Mouse (Mus musculus) midbrain, embryonic 14.5 days (tissue): Measurements from ENCODE around the gene Mpv17l2. TPM values are rescaled to one million over a fixed set of nuclear protein-coding genes. Genes with fewer than 3 reads are reported as not detected.
A peak's percentile ranks its signal among the peaks of the same experiment; 100 is the strongest.

Source experiments
- ATAC-seq: fragments of 200-750 bp; cut with Nextera tagmentation; 2 replicates; pipeline ENCODE4 v1.8.0; 2017; ENCODE audit warnings: moderate number of reproducible peaks, moderate library complexity; ENCODE audit not compliant: low FRiP score, low TSS enrichment
- DNase-seq: peaks from one replicate; pipeline ENCODE4 v3.0.0-alpha.2; 2015
- H3K27ac ChIP-seq: fragments of 300-500 bp; sonication (generic); replicated peaks from 2 replicates; pipeline ENCODE4 v1.5.1; 2014; ENCODE audit warnings: mild to moderate bottlenecking, low read depth, low read length, moderate library complexity
- H3K27me3 ChIP-seq: fragments of 300-500 bp; sonication (generic); 2 replicates; pipeline ENCODE4 v1.6.1; 2014; ENCODE audit warnings: low read length, control low read depth, mixed read lengths; ENCODE audit not compliant: control insufficient read depth, insufficient read depth
- H3K36me3 ChIP-seq: fragments of 300-500 bp; sonication (generic); 2 replicates; pipeline ENCODE4 v1.6.1; 2014; ENCODE audit warnings: low read length, control low read depth; ENCODE audit not compliant: control insufficient read depth, insufficient read depth
- H3K4me1 ChIP-seq: fragments of 300-500 bp; sonication (generic); 2 replicates; pipeline ENCODE4 v1.6.1; 2014; ENCODE audit warnings: mild to moderate bottlenecking, antibody characterized with exemption, low read length, control low read depth; ENCODE audit not compliant: control insufficient read depth, insufficient read depth
- H3K4me2 ChIP-seq: fragments of 300-500 bp; sonication (generic); 2 replicates; pipeline ENCODE4 v1.6.1; 2014; ENCODE audit warnings: mild to moderate bottlenecking, low read length, moderate library complexity
- H3K4me3 ChIP-seq: fragments of 300-500 bp; sonication (generic); replicated peaks from 2 replicates; pipeline ENCODE4 v1.5.1; 2014; ENCODE audit warnings: low read depth, low read length
- H3K9ac ChIP-seq: fragments of 300-500 bp; sonication (generic); replicated peaks from 2 replicates; pipeline ENCODE4 v1.6.1; 2014; ENCODE audit warnings: mild to moderate bottlenecking, low read length, moderate library complexity
- H3K9me3 ChIP-seq: fragments of 300-500 bp; sonication (generic); 2 replicates; pipeline ENCODE4 v1.6.1; 2016; ENCODE audit warnings: low read length, control low read depth, mixed read lengths; ENCODE audit not compliant: control insufficient read depth
- WGBS: fragments of 180-500 bp; shearing (Covaris S2); extraction: QIAGEN DNeasy Blood & Tissue Kit; methylation state at CpG from one replicate; pipeline ENCODE4 v1.1.7; 2014; 5-methylcytosine and 5-hydroxymethylcytosine counted together
- polyA plus RNA-seq: library from polyadenylated mRNA; unstranded; fragments of >200 nt; fragmentation: Nextera tagmentation; extraction: Ambion mirVana; gene quantifications from 2 replicates; pipeline ENCODE4 v1.2.1, GENCODE M21; 2014

Mpv17l2 gene
- polyA plus RNA-seq, 1 experiment from 2014 or later: 37.1 TPM

DNA sequence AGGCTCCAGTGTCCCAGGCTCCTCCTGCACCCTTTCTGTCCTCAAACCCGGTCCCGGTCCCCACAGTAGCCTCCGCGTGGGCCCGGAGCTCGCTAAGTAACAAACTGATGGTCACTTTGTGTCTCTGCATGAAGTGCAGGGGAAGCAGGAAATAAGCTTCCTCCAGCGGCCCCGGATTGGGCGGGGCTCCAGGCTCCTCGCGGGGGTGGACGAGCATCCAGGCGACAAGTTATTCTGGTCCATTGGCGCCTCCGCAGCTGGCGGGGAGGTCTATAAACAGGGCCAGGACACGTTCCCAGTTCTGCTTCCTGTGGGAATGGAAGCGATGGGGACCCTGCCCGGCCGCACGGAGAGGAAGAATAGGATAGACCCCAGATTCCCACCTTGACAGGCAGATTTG is 7.6 kb downstream of the Mpv17l2 start:
- WGBS: 37% methylated on average over 21 of the region's 21 CpGs
- Histone ChIP-seq H3K4me3 (no peak overlapping the region), H3K36me3 (peaks cover 23% of the 10 kb centered on the region), H3K27me3 (no peaks in the 10 kb centered on the region), H3K9ac (no peak overlapping the region), H3K4me2 (no peak overlapping the region), H3K27ac (no peak overlapping the region), H3K4me1 (peaks cover 11% of the 10 kb centered on the region), H3K9me3 (no peaks in the 10 kb centered on the region)
- DNase-seq: no peak
- ATAC-seq: no peak

DNA sequence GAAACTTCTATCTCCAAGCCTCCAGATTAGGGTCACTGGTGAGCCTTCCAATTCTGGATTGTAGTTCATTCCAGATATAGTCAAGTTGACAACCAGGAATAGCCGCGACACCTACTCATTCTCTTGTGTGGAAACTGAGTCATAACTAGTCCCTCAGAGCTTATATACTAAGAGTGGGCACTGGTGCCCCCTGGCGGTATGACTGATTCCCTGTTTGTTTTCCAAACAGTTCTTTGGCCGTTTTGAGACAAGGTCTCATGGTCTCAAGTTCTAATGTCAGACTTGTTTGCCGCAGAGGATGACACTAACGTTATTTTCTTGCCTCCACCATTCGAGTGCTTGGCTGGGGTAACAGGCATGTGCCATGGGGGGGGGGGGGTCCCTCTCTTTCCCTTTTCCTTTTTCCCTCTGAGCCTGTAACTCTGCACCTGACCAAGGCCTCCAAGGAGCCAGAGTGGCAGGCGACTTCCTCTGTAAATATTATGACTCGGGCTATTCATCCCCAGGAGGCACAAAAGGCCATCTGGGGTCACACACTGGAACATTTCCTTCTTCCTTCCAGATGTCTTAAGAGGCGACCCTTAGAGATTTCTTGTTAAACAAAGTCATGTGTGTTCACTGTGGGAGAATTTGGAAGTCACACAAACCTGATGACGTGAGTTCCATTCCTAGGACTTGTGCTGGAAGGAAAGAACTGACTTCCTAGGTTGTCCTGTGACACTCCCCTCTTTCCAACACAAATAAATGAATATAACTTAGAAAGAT is 8.6 kb downstream of the Mpv17l2 start:
- H3K4me2 ChIP-seq: no peak overlapping the region
- no peak overlapping the region for H3K4me3 ChIP-seq
- peak; percentile 85 for DNase-seq
- no peaks in the 10 kb centered on the region for H3K9me3 ChIP-seq
- H3K9ac ChIP-seq: no peak overlapping the region
- 42% methylated on average over 11 of the region's 11 CpGs for WGBS
- peaks cover 11% of the 10 kb centered on the region for H3K4me1 ChIP-seq
- no peak for ATAC-seq
- no peak overlapping the region for H3K27ac ChIP-seq
- H3K36me3 ChIP-seq: peaks cover 14% of the 10 kb centered on the region
- H3K27me3 ChIP-seq: no peaks in the 10 kb centered on the region

DNA sequence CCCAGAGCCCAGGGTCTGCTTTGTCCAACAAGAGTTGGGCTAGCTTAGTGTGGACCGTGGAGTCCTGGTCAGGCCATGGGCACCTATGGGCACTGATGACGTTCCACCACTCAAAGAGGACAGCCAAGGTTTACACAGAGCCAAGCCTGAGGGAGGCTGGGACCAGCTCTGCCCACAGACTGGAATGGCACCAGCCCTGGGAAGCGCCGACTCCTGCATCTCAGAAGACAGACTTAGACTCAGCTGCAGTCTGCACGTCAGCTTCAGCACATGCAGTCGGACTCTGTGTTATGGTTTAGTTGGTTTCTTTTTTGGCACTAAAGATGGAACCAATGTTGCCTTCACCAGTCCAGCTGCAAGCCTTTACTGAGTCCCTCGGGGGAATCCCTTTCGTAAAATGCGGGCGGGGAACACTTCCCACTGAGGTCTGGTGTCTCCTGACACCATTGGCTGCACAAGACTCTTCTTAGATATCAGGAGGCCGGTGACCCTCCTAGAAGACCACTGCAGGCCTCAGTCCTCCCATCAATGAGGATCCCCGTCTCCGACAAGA is 10.5 kb downstream of the Mpv17l2 start:
- Histone ChIP-seq H3K36me3 (no peaks in the 10 kb centered on the region), H3K4me2 (no peak overlapping the region), H3K4me3 (no peak overlapping the region), H3K27ac (no peak overlapping the region), H3K9me3 (no peaks in the 10 kb centered on the region), H3K9ac (no peak overlapping the region), H3K27me3 (peaks cover 2% of the 10 kb centered on the region; the same call in 1 of the 2 replicates), H3K4me1 (peaks cover 2% of the 10 kb centered on the region; the same call in 1 of the 2 replicates)
- WGBS: 83% methylated on average over 13 of the region's 13 CpGs
- DNase-seq: no peak
- ATAC-seq: no peak

DNA sequence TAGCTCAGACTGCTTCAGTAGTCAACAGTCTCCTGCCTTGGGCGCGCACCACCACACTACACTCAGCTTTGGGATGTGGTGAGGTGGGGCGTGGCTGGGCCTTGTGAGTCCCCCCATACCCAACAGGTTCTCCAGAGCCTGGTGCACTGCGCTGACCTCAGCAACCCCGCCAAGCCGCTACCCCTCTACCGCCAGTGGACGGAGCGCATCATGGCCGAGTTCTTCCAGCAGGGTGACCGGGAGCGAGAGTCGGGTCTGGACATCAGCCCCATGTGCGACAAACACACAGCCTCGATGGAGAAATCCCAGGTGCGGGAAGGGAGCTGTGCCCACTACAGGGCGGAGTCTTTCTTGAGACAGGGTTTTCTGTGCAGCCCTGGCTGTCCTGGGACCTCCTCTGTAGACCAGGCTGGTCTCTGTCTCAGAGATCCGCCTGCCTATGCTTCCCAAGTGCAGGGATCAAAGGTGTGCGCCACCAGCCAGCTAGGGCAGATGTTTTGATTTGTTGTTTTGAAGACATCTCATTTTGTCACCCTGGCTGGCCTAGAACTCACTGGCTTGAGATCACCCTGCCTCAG is 11.6 kb downstream of the Mpv17l2 start:
- no peaks in the 10 kb centered on the region for H3K9me3 ChIP-seq
- no peak overlapping the region for H3K27ac ChIP-seq
- ATAC-seq: no peak
- H3K9ac ChIP-seq: no peak overlapping the region
- 82% methylated on average over 19 of the region's 19 CpGs for WGBS
- no peak for DNase-seq
- H3K36me3 ChIP-seq: no peaks in the 10 kb centered on the region
- H3K27me3 ChIP-seq: peaks cover 9% of the 10 kb centered on the region
- no peak overlapping the region for H3K4me3 ChIP-seq
- no peak overlapping the region for H3K4me2 ChIP-seq
- no peaks in the 10 kb centered on the region for H3K4me1 ChIP-seq

DNA sequence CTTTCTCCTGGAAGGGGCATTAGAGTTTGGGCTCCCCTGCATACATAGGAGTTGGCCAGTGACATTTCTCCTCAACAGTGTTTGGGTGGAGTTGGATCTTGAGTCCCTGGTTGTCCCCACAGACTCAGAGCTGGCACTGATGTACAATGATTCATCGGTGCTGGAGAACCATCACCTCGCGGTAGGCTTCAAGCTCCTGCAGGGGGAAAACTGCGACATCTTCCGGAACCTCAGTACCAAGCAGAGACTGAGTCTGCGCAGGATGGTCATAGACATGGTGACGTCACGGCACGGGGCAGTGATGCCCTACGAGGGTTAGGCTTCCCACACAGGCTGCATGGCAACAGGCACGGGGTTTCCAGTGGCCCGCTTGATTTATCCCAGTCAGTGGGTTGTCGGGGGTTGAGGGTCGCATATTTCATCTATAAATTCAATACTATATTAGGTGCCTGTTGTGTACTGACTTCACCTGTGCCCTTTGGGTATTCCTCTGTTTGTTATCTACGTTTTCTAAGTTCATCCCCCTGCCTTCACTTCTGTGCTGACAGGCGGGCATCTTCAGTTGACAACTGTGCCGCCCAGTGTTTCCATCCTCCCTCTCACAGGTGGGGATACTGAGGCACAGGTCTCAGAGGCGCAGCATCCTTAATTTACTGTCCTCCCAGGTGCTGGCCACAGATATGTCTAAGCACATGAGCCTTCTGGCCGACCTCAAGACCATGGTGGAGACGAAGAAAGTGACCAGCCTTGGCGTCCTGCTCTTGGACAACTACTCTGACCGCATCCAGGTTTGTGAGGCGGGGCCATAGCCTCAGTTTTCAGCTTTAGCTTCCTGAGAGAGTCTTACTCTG is 12.3 kb downstream of the Mpv17l2 start:
- Histone ChIP-seq H3K36me3 (no peaks in the 10 kb centered on the region), H3K4me2 (no peak overlapping the region), H3K4me1 (no peaks in the 10 kb centered on the region), H3K9me3 (no peaks in the 10 kb centered on the region), H3K27me3 (peaks cover 14% of the 10 kb centered on the region), H3K27ac (no peak overlapping the region), H3K4me3 (no peak overlapping the region), H3K9ac (no peak overlapping the region)
- 86% methylated on average over 23 of the region's 23 CpGs for WGBS
- DNase-seq: no peak
- no peak for ATAC-seq

DNA sequence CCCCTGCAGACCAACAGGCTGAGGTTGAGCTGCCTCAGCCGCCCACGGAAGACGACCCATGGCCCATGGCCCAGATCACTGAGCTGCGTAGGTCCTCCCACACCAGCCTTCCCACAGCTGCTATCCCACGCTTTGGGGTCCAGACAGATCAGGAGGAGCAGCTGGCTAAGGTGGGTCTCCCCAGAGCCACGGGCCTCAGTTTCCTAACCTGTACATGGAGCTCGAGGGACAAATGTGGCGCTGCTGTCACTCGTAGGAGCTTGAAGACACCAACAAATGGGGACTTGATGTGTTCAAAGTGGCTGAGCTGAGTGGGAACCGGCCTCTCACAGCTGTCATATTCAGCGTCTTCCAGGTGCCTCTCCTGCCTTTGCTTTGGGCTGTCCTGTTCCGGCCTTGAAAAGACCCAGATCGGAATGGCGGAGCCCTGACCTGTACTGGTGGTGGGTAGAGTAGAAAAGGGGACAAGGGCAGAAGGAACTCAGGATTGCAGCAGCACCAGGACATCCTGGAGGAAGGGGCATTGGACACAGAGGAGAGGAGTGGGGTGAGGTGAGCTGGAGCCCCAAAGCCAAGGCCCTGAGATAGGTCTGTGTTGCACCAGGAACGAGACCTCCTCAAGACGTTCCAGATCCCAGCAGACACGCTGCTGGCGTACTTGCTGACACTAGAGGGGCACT is 13.4 kb downstream of the Mpv17l2 start:
- DNase-seq: no peak
- Histone ChIP-seq H3K4me2 (no peak overlapping the region), H3K27me3 (peaks cover 25% of the 10 kb centered on the region), H3K4me1 (0 out of 2 replicates have a peak, but pooled peaks cover 3% of the 10 kb centered on the region), H3K4me3 (no peak overlapping the region), H3K9ac (no peak overlapping the region), H3K9me3 (no peaks in the 10 kb centered on the region), H3K27ac (no peak overlapping the region), H3K36me3 (no peaks in the 10 kb centered on the region)
- 86% methylated on average over 18 of the region's 18 CpGs for WGBS
- ATAC-seq: no peak

DNA sequence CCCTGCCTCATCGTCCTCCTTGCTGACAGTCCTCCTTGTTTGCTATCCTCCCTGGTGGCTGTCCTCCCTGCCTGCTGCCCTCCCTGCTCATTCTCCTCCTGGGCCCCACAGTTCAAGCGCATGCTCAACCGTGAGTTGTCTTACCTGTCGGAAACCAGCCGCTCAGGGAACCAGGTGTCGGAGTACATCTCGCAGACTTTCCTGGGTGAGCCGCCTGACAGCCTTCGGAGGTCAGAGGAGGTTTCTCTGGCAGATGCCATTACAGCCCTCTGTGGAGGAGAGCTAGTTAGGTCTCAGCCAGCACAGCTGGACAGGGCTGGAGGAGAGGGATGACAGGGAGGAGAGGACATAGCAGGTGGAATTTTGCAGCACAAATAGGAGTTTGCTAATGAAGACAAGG is 14.1 kb downstream of the Mpv17l2 start:
- H3K4me1 ChIP-seq: 0 out of 2 replicates have a peak, but pooled peaks cover 3% of the 10 kb centered on the region
- H3K27me3 ChIP-seq: peaks cover 28% of the 10 kb centered on the region
- H3K4me2 ChIP-seq: no peak overlapping the region
- H3K9me3 ChIP-seq: no peaks in the 10 kb centered on the region
- H3K9ac ChIP-seq: no peak overlapping the region
- H3K4me3 ChIP-seq: no peak overlapping the region
- ATAC-seq (no peak), DNase-seq (no peak)
- 80% methylated on average over 9 of the region's 9 CpGs for WGBS
- H3K36me3 ChIP-seq: no peaks in the 10 kb centered on the region
- H3K27ac ChIP-seq: no peak overlapping the region

DNA sequence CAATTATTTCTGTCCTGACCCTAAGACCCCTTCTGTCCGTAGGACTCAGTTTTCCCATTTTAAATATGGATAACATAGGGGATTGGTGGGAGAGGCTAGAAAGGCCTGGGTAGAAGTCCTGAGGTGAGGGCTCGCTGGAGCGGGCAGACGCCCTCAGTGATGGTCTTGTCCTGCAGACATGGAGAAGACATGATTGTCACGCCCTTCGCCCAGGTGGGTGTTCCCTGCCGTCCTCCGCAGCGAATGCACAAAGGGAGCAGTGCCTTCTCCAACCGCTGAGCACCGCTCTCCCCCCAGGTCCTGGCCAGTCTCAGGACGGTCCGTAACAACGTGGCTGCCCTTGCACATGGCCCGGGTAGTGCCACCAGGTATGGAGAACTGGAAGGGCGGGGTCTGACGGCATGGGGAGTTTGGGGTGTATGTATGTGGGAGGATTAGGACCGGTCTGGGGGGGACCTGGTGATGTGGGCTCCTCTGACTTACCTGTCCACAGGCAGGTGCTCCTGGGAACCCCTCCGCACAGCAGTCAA is 15.0 kb downstream of the Mpv17l2 start:
- 53% methylated on average over 19 of the region's 19 CpGs for WGBS
- Histone ChIP-seq H3K4me1 (0 out of 2 replicates have a peak, but pooled peaks cover 3% of the 10 kb centered on the region), H3K4me2 (no peak overlapping the region), H3K27me3 (peaks cover 28% of the 10 kb centered on the region), H3K9ac (no peak overlapping the region), H3K27ac (no peak overlapping the region), H3K4me3 (no peak overlapping the region), H3K9me3 (no peaks in the 10 kb centered on the region), H3K36me3 (no peaks in the 10 kb centered on the region)
- ATAC-seq (no peak), DNase-seq (no peak)
